Mouse (Mus musculus): ENCODE results near the gene Caly. TPM values are rescaled to one million over a fixed set of nuclear protein-coding genes. Genes with fewer than 3 reads are reported as not detected.

The Caly gene
- polyA plus RNA-seq (2012; rRNA removed; ENCODE audit: low replicate concordance), result 0.18 and 0.19 TPM in 2 replicates

DNA sequence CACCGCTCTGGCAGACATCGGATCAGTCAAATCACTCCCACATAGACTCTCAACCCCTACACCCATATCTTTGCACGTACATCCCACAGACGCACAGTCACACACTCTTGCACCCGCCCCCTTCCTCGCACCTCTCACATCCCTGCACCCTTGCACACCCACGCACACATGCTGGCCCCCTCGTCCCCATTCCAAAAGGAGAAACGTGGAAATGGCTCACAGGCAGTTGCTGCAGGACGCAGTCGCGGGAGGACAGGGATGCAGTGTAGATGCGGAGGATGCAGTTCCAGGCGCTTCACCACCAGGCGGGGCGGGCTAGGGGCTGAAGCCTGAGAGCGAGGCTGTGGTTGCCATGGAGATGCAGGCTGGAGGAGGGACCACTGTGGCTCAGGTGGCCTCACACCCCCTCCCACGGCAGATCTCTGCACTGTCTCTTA is at the start of gene Caly:
TSS of gene Caly (minus strand) at position 307 of the 437 bp plus-strand sequence.

DNA sequence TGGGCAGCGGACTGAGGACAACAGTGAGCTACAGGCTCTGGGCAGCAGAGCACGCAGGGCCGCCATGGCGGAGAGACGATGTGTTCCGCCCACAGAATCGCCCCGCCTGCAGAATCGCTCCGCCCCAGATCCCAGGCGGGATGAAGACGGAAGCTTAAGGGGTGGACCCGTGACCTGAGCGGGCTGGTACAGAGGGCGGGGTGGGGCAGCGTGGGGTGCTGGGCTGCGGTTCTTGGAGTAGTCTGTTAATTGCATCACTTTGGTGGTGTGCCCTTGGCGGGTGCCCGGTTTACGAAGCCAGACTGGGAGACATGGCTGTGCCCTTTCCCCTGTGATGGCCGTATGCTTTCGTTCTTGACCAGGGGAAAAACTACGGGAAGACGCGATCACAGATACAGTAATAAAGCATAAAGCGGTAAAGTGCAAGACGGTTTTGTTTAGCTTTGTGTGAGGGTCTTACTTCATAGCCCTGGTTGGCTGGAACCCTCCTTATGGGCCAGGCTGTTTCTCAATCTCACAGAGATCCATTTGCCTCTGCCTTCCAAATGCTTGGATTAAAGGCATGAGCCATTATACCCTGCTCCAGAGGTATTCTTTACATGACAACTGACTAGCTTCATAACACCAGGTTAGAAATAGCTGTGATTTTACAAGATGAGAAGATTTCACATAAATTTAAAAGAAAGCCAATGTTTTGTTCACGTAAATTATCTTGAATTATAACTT is 34.1 kb upstream of the Caly start, which contains the start of gene Echs1:
TSS of gene Echs1 (minus strand) at position 148 of the 726 bp plus-strand sequence.

DNA sequence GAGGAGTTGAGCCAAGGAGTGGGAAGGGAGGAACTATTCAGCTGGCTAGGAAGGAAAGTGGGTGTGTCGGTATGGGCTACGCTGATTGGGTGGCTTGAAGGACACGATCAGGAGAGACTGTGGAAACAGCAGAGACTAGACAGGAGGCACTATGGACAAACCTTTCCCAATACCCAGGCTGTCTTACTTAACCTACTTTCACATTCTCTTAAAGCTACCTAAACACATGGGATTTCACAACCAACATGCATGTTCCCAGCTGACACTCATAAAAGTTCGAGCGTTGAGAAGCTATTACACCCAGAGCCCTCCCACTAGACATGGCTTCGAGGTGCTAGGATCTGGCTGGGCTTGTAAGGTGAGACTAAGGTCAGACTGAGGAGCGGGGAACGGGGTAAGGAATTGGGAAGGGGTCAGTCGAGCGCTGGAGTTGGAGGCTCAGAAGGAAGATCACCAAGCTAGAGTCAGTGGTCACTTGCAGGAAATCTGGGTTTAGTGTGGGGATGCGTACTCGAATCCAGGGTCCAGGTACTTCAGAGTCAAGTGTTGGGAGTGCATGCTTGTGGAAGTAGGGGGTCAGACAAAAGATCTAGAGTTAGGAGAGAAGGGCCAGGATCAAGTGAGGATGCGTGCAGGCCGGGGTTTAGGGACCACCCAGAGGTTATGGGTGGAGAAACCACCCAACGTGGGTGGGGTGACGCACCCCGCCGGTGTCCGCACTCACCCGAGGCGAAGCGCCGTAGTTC is 33.4 kb upstream of the Caly start, which contains the start of gene Paox:
TSS of gene Paox (plus strand) at position 217 of the 746 bp plus-strand sequence.

DNA sequence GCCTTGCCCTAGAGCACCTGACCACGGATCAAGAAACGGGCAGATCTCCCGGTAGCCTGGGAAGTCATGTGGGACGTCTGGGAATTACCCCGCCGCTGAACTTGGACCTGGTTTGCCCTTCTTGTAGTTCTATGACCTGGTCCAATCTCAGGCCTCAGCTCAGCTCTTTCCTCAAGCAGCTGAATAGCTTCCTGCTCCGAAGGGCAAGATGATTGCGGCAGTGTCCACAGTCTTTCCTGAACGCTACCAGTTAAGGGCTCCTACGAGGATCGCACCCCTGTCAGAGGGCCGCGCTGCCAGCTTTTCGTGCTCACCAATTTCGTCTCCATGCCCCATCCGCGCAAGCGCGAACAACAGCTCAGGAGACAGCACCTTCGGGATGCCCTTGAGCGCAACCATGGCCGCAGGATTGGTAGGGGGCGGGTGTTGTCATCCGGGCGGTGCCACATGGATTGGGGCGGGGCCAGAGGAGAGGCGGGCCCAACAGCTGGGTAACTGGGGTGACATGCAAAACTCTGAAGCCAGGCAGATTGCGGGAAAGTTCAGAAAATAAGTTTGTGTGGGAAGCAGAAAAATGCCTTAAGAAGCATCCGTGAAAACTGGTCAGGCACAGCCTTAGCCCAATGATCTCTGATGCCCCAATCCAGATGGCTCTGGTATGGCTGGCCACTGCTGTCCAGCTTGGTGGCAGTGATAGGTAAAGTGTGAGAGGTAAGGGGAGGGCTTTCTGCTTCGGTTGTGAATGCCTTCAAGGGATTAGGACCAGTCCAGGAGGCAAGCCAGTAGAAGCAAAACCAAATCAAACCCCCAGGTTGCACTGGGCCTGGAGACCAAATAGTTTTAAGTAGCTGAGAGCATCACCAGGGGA is 19.9 kb upstream of the Caly start, which contains the start of gene Fuom:
TSS of gene Fuom (minus strand) at position 449 of the 868 bp plus-strand sequence.

DNA sequence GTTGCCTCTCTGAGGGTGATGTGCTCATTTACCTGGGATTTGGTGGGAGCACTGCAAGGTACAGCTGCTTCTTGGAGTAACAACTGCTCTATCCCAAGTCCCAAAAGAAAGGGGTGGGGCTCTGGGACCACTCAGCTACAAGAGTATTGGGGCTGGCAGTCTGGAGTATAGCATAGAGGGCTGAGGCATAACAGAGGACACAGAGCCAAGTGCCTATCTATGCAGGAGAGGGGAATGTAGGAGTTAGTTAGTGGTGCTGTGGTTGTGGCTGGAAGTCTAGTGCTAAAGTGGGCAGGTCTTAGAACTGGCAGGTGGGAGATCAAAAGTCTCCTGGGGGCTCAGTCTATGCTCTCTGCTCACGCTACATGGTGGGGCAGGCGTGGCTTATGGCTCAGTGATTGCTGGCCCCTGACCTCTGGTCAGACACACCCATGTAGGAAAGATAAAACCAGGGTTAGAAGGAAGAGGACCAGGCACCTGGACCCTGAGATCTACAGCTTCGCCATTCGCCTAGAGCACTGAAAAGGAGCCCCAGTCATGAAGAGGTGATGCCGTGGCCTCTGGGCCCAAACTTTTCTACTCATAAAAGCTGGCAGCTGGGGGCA is 10.7 kb upstream of the Caly start, which contains the start of gene Prap1:
TSS of gene Prap1 (plus strand) at position 472 of the 605 bp plus-strand sequence.

DNA sequence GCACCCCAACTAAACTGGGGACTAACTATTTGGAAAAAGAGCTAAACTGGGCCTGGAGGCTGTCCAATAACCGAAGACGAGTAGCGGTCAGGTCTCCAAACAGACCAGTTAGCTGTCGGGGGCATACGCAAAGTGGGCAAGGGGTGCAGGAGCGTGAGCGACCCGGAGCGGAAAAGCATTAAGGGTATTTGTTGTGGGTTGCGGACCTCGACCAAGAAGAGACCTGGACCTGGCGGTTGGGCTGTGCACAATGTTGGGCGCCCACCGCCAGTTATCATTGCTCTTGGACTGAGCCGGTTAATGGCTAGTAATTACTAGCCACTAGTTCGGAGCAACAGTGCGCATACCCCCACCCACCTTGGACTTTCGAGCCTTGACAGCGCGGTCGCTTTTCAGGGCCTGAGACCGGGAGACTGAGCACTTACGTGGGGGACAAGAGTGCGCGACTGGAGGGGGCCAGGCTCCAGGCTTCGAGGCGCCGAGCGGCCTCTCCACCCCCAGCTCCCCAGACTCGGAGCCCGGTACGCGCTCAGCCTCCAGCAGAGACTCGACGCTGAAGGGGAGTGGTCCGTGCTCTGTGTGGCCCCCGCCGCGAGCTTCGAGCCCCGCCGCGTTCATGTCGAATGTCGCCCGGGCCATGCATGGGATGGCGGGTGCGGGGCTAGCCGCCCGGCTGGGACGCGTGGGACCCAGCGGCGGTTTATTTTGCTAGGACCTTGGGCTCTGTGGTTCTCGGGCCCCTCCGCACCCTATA is 33.8 kb downstream of the Caly start, which contains the start of gene Msx3:
TSS of gene Msx3 (minus strand) at position 729 of the 754 bp plus-strand sequence.

DNA sequence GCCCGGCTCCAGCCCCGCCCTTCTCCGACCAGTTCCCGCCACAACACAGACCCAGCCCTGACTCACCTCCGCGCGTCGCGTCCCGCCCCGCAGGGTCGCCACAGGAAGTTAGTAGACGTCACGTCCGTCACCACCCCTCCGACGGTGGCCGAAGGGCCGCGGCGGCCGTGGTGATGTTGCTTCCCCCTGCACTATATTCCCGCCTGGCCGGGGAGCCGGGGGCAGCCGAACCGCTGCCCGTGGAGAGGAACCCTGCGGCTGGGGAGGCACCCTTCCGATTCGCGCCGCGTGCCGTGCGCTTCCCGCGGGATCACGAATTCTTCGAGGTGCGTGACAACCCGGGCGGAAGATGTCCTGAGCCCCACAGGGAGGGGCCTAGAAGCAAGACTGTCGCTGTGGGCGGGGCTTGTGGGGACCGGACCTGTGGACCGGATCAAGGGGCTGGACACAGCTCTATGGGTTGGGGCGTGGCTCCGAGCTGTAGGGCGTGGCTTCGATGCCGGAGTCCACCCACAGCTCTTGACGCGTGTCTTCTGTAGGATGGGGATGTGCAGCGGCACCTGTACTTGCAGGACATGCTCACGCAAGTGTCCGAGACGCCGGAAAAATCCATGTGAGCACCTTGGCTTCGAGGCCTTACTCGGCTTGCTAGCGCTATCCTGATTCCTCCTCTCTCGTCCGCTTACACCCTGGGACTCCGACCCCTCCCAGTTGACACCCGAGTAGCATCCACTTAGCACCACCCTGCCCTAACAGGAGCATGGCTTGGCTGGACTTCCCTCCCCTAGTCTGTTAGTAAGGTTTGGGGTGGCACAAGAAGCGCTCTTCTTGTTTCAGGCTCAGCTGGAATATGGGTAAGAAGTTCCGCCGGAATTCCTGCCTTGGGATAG is 45.8 kb downstream of the Caly start, which contains the start of the genes Zfp511 and Tubgcp2:
TSS of gene Zfp511 (plus strand) at position 111 of the 890 bp plus-strand sequence.
TSS of gene Tubgcp2 (minus strand) at position 389 of the 890 bp plus-strand sequence.

Other genes starting within 250 kb of the Caly start
- 0.18 TPM in 1 of 2 replicates, not detected in the other for gene Adgra1, start 248.4 kb downstream of the Caly start, polyA plus RNA-seq (2012; rRNA removed; ENCODE audit: low replicate concordance)
- gene Kndc1, start 187.9 kb downstream of the Caly start, polyA plus RNA-seq (2012; rRNA removed; ENCODE audit: low replicate concordance), result not detected in 2 replicates
- gene Utf1, start 138.8 kb downstream of the Caly start, polyA plus RNA-seq (2012; rRNA removed; ENCODE audit: low replicate concordance), result not detected in 2 replicates
- 0.14 and 0.32 TPM in 2 replicates for gene 6430531B16Rik, start 103.8 kb downstream of the Caly start, polyA plus RNA-seq (2012; rRNA removed; ENCODE audit: low replicate concordance)
- 12.3 and 18.5 TPM in 2 replicates for gene Adam8, start 90.0 kb downstream of the Caly start, polyA plus RNA-seq (2012; rRNA removed; ENCODE audit: low replicate concordance)
- gene Zfp511, start 46.2 kb downstream of the Caly start, polyA plus RNA-seq (2012; rRNA removed; ENCODE audit: low replicate concordance), result 45.5 and 100 TPM in 2 replicates
- gene Tubgcp2, start 45.9 kb downstream of the Caly start, polyA plus RNA-seq (2012; rRNA removed; ENCODE audit: low replicate concordance), result 28.2 and 39.2 TPM in 2 replicates
- not detected in 2 replicates for gene Msx3, start 33.5 kb downstream of the Caly start, polyA plus RNA-seq (2012; rRNA removed; ENCODE audit: low replicate concordance)
- gene Prap1, start 10.8 kb upstream of the Caly start, polyA plus RNA-seq (2012; rRNA removed; ENCODE audit: low replicate concordance), result 1.7 and 21.1 TPM in 2 replicates
- 46.2 and 65.2 TPM in 2 replicates for gene Fuom, start 19.9 kb upstream of the Caly start, polyA plus RNA-seq (2012; rRNA removed; ENCODE audit: low replicate concordance)
- 27.3 and 32.0 TPM in 2 replicates for gene Paox, start 33.3 kb upstream of the Caly start, polyA plus RNA-seq (2012; rRNA removed; ENCODE audit: low replicate concordance)
- gene Echs1, start 33.9 kb upstream of the Caly start, polyA plus RNA-seq (2012; rRNA removed; ENCODE audit: low replicate concordance), result 240 and 347 TPM in 2 replicates
- 30.3 and 50.3 TPM in 2 replicates for gene Mtg1, start 55.0 kb upstream of the Caly start, polyA plus RNA-seq (2012; rRNA removed; ENCODE audit: low replicate concordance)
- gene Sprn, start 72.3 kb upstream of the Caly start, polyA plus RNA-seq (2012; rRNA removed; ENCODE audit: low replicate concordance), result 0.89 and 2.7 TPM in 2 replicates
- not detected in 2 replicates for gene Olfr522, start 82.2 kb upstream of the Caly start, polyA plus RNA-seq (2012; rRNA removed; ENCODE audit: low replicate concordance)
- gene Olfr523, start 90.7 kb upstream of the Caly start, polyA plus RNA-seq (2012; rRNA removed; ENCODE audit: low replicate concordance), result not detected in 2 replicates
- gene Olfr524, start 123.4 kb upstream of the Caly start, polyA plus RNA-seq (2012; rRNA removed; ENCODE audit: low replicate concordance), result not detected in 2 replicates
- gene Cd163l1, start 135.7 kb upstream of the Caly start, polyA plus RNA-seq (2012; rRNA removed; ENCODE audit: low replicate concordance), result 0.36 and 1.7 TPM in 2 replicates
- gene 5830411N06Rik, start 164.7 kb upstream of the Caly start, polyA plus RNA-seq (2012; rRNA removed; ENCODE audit: low replicate concordance), result 0.04 and 0.13 TPM in 2 replicates
- not detected in 2 replicates for gene Olfr525, start 238.3 kb upstream of the Caly start, polyA plus RNA-seq (2012; rRNA removed; ENCODE audit: low replicate concordance)

All from subcutaneous adipose tissue, adult 2 months (tissue).